Mouse (Mus musculus): ENCODE results near the gene Stx12. TPM values are rescaled to one million over a fixed set of nuclear protein-coding genes. Genes with fewer than 3 reads are reported as not detected.

Gene Stx12
- total and polyA plus RNA-seq, 3 experiments = 16.8 to 22.0 TPM; not detected in 1

DNA sequence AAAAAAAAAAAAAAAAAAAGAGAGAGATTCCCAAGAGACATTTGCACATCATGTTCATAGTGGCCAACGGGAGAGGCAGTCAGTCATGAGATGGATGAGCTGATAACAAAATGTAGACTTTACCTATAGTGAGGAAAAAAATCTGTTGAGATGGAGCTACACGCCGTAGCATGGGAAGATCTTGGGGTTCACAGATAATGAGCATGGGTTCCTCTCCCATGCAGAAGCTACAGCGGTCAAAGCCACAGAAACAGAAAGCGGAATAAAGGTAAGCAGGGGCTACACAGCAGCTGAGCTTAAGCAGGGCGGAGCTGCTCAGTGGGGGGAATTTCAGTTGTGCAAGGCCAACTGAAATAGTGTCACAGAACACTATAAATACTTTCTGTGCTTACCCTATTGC lies 80.0 kb downstream of the Stx12 start (continued):
- 0 out of 2 replicates have a peak, but pooled peaks have one; percentile 39 for TF ChIP-seq ZMIZ1 (IDR thresholded peaks at IDR 0.05; ENCODE audit: low read depth, low read length)

DNA sequence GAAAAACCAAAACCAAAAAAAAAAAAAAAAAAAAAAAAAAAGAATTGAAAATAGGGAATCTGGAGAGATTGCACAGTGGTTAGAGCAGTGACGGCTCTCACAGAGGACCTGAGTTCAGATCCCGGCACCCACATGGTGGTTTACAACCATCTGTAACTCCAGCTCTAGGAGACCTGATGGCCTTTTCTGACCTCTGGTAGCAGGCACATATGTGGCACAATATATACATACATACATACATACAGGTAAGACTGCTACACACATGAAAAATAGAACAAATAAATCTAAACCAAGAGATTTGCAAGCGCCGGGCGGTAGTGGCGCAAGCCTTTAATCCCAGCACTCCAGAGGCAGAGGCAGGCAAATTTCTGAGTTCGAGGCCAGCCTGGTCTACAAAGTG lies 80.4 kb downstream of the Stx12 start:
- no peak for TF ChIP-seq POLR2A (IDR thresholded peaks at IDR 0.05; ENCODE audit: control insufficient read depth in 1 of 2, insufficient read depth in 1 of 2, low read depth in 1 of 2, low read length in 2 of 2, poor library complexity in 1 of 2)
- TF ChIP-seq ZNF384 (IDR thresholded peaks at IDR 0.05; ENCODE audit: low read depth, low read length) = peak; percentile 87
- Histone ChIP-seq H3K27ac (ENCODE audit: control insufficient read depth, low read depth, low read length) (peak overlapping the region; percentile 98), H3K79me2 (ENCODE audit: control insufficient read depth, insufficient read depth, low read length, poor library complexity) (no peaks in the 10 kb centered on the region; the same call in 1 of the 2 replicates), H3K4me1 (ENCODE audit: control insufficient read depth in 1 of 2, insufficient read depth in 2 of 2, low read length in 2 of 2) (peaks cover 24 to 36% of the 10 kb centered on the region in 2 experiments), H3K9me3 (replicated peaks; ENCODE audit: insufficient read depth, low read length) (no peaks in the 10 kb centered on the region), H3K27me3 (ENCODE audit: control insufficient read depth in 1 of 2, insufficient read depth in 2 of 2, low read length in 2 of 2) (no peaks in the 10 kb centered on the region), H3K36me3 (ENCODE audit: control insufficient read depth in 1 of 2, insufficient read depth in 2 of 2, low read length in 2 of 2) (peaks cover 0 to 40% of the 10 kb centered on the region in 2 experiments; a peak in 2 of 4 replicates), H3K4me3 (ENCODE audit: control insufficient read depth in 1 of 2, insufficient read depth in 1 of 2, low read depth in 2 of 2, low read length in 2 of 2) (no peak overlapping the region), H3K9ac (ENCODE audit: control insufficient read depth, low read depth, low read length, poor library complexity, severe bottlenecking) (no peak overlapping the region)
- DNase-seq (ENCODE audit: low read depth, low spot score) = peak; percentile 74

Other genes with a start within 250 kb of the Stx12 start
- gene Eya3, start 245.5 kb downstream of the Stx12 start, total RNA-seq (2012; rRNA removed) = 21.7 and 24.6 TPM in 2 replicates
- 100 to 1,000 TPM in 1 of 2 experiments, 10 to 100 TPM in 1; 38.2 to 270 TPM for gene Eya3, start 245.5 kb downstream of the Stx12 start, polyA plus RNA-seq (2012; ENCODE audit: insufficient read depth in 1 of 2, insufficient read length in 2 of 2, low read depth in 1 of 2, low replicate concordance in 2 of 2, missing spikeins in 1 of 2)
- 2.4 and 2.8 TPM in 2 replicates for gene Xkr8, start 152.0 kb downstream of the Stx12 start, total RNA-seq (2012; rRNA removed)
- gene Xkr8, start 152.0 kb downstream of the Stx12 start, polyA plus RNA-seq (2012; ENCODE audit: insufficient read depth in 1 of 2, insufficient read length in 2 of 2, low read depth in 1 of 2, low replicate concordance in 2 of 2, missing spikeins in 1 of 2) = 1 to 10 TPM in 1 of 2 experiments, not detected in 1; 3.9 TPM
- 0.20 and 0.69 TPM in 2 replicates for gene Smpdl3b, start 127.3 kb downstream of the Stx12 start, total RNA-seq (2012; rRNA removed)
- gene Smpdl3b, start 127.3 kb downstream of the Stx12 start, polyA plus RNA-seq (2012; ENCODE audit: insufficient read depth in 1 of 2, insufficient read length in 2 of 2, low read depth in 1 of 2, low replicate concordance in 2 of 2, missing spikeins in 1 of 2) = under 1 TPM in 1 of 2 experiments, not detected in 1; 0.28 TPM
- gene Rpa2, start 116.2 kb downstream of the Stx12 start, total RNA-seq (2012; rRNA removed) = 102 and 119 TPM in 2 replicates
- gene Rpa2, start 116.2 kb downstream of the Stx12 start, polyA plus RNA-seq (2012; ENCODE audit: insufficient read depth in 1 of 2, insufficient read length in 2 of 2, low read depth in 1 of 2, low replicate concordance in 2 of 2, missing spikeins in 1 of 2) = 100 to 1,000 TPM in 1 of 2 experiments, not detected in 1; 103 TPM
- 1.0 and 1.1 TPM in 2 replicates for gene Themis2, start 88.1 kb downstream of the Stx12 start, total RNA-seq (2012; rRNA removed)
- gene Themis2, start 88.1 kb downstream of the Stx12 start, polyA plus RNA-seq (2012; ENCODE audit: insufficient read depth in 1 of 2, insufficient read length in 2 of 2, low read depth in 1 of 2, low replicate concordance in 2 of 2, missing spikeins in 1 of 2) = 1 to 10 TPM in 1 of 2 experiments, not detected in 1; 2.6 TPM
- 83.6 and 84.7 TPM in 2 replicates for gene Ppp1r8, start 41.3 kb downstream of the Stx12 start, total RNA-seq (2012; rRNA removed)
- 100 to 1,000 TPM in 1 of 2 experiments, not detected in 1; 103 TPM for gene Ppp1r8, start 41.3 kb downstream of the Stx12 start, polyA plus RNA-seq (2012; ENCODE audit: insufficient read depth in 1 of 2, insufficient read length in 2 of 2, low read depth in 1 of 2, low replicate concordance in 2 of 2, missing spikeins in 1 of 2)
- gene Fam76a, start 38.0 kb upstream of the Stx12 start, total RNA-seq (2012; rRNA removed) = 7.5 and 8.4 TPM in 2 replicates
- gene Fam76a, start 38.0 kb upstream of the Stx12 start, polyA plus RNA-seq (2012; ENCODE audit: insufficient read depth in 1 of 2, insufficient read length in 2 of 2, low read depth in 1 of 2, low replicate concordance in 2 of 2, missing spikeins in 1 of 2) = 10 to 100 TPM in 1 of 2 experiments, not detected in 1; 15.4 TPM
- not detected in 2 replicates for gene Fgr, start 89.6 kb upstream of the Stx12 start, total RNA-seq (2012; rRNA removed)
- not detected for gene Fgr, start 89.6 kb upstream of the Stx12 start, polyA plus RNA-seq (2012; ENCODE audit: insufficient read depth in 1 of 2, insufficient read length in 2 of 2, low read depth in 1 of 2, low replicate concordance in 2 of 2, missing spikeins in 1 of 2)
- 2.5 and 2.9 TPM in 2 replicates for gene Ahdc1, start 126.8 kb upstream of the Stx12 start, total RNA-seq (2012; rRNA removed)
- gene Ahdc1, start 126.8 kb upstream of the Stx12 start, polyA plus RNA-seq (2012; ENCODE audit: insufficient read depth in 1 of 2, insufficient read length in 2 of 2, low read depth in 1 of 2, low replicate concordance in 2 of 2, missing spikeins in 1 of 2) = 1 to 10 TPM in 1 of 2 experiments, not detected in 1; 8.8 TPM
- gene Wasf2, start 246.0 kb upstream of the Stx12 start, total RNA-seq (2012; rRNA removed) = 16.4 and 18.4 TPM in 2 replicates
- 10 to 100 TPM in 1 of 2 experiments, not detected in 1; 53.7 TPM for gene Wasf2, start 246.0 kb upstream of the Stx12 start, polyA plus RNA-seq (2012; ENCODE audit: insufficient read depth in 1 of 2, insufficient read length in 2 of 2, low read depth in 1 of 2, low replicate concordance in 2 of 2, missing spikeins in 1 of 2)

All from MEL (cell line).